Mouse (Mus musculus): ENCODE measurements around the gene Tnp2.
"Not testable (repeated sequence)": the region's sequence is repeated elsewhere in the genome, so short reads cannot be mapped to it uniquely, and the experiment has no call there.

Tnp2 gene

GRCm38 (mm10) chr16:10788271-10788670 is at the start of gene Tnp2:
TSS of gene Tnp2 (minus strand) at chr16:10788660.
- no peak for DNase-seq (ENCODE audit: low spot score)

GRCm38 (mm10) chr16:10837903-10838302 is 49.4 kb upstream of the Tnp2 start:
- no peak for DNase-seq (ENCODE audit: low spot score)

DNA sequence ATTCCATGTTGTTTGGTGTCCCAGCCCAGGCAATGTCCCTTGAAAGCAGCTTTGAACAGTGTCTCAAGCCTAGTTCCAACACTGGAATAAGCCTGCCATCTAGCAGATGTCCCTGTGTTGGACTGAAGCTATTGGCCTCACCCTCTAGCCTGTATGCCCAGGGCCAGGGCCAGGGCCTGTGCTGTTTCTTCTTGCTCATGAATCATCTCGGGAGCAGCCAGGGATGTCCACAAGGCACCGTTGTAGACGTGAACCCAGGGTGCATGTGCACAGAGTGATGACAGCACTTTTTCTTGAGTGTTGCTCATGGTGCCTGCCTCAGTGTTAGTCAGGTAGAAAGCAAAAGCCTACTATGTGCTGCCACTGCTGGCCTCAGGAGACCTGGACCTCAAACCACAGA is 48.8 kb upstream of the Tnp2 start:
- DNase-seq (ENCODE audit: low spot score), result no peak

GRCm38 (mm10) chr16:10836388-10836787 is 47.9 kb upstream of the Tnp2 start:
- DNase-seq (ENCODE audit: low spot score), result no peak

- peak; percentile 37 for DNase-seq (ENCODE audit: low spot score)
These were observed 46.6 kb upstream of the Tnp2 start, which contains the start of gene Rmi2 for GRCm38 (mm10) chr16:10834911-10835587. TSS of gene Rmi2 (plus strand) at chr16:10835059.

DNA sequence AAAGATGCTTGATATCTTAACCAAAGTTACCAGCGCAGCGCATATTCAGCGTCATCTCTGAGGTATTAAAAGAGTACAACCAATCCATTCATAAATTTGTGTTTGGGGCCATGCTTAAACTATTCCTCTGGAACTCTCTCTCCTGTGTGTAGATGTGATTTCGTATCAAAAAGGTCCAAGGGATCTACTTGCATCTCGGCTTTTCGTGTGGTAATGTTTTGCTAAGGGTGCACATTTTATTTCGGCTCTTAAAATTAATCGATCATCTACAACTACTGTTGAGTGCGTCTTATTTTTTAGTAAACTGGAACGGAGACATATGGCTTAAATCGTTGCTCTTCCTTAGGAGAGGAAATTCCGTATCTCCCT is 46.1 kb upstream of the Tnp2 start:
- DNase-seq (ENCODE audit: low spot score), result no peak

- DNase-seq (ENCODE audit: low spot score), result no peak
These were observed 40.0 kb upstream of the Tnp2 start for GRCm38 (mm10) chr16:10828461-10828805.

- no peak for DNase-seq (ENCODE audit: low spot score)
These were observed 39.5 kb upstream of the Tnp2 start for GRCm38 (mm10) chr16:10827766-10828460.

DNA sequence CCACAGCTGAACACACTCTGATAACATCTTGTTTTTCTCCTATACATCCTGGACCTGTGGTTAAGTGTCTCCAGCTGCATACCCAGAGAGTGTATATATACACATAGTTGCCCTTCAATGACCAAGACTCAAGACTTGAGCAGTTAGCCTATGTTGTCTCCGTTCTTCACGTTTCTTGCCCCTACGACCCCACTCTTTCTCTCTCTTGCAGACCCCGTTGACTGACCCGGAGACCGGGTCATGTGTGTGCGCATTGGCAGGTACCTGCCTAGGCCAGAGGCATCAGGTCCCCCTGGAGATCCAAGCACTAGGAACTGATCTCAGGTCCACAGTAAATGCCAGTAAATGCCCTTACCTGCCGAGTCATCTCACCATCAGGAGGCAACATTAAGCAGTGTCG is 38.8 kb upstream of the Tnp2 start:
- no peak for DNase-seq (ENCODE audit: low spot score)

DNA sequence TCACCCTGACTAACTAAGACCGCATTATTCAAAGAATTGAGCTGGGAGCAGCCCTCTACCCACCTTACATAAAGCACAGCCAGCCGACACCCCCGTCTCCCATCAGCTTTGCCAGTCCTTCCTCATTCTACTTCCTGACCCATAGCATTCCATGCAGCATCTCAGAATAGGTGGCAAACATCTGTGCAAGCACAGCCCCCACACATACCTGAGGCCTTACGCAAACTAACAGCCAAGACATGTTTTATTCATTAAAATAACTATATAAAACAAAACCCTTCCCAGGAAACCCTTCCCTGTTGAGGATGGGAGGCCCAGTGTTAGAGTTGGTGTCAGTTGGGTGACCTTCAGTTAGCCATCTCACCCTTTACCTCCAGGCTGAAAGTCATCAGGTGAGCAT is 37.4 kb upstream of the Tnp2 start:
- no peak for DNase-seq (ENCODE audit: low spot score)

GRCm38 (mm10) chr16:10824536-10824935 is 36.1 kb upstream of the Tnp2 start:
- DNase-seq (ENCODE audit: low spot score), result no peak

GRCm38 (mm10) chr16:10821387-10821786 is 32.9 kb upstream of the Tnp2 start:
- no peak for DNase-seq (ENCODE audit: low spot score)

GRCm38 (mm10) chr16:10819966-10820365 is 31.5 kb upstream of the Tnp2 start:
- DNase-seq (ENCODE audit: low spot score), result no peak

GRCm38 (mm10) chr16:10818579-10819135 is 30.2 kb upstream of the Tnp2 start:
- no peak for DNase-seq (ENCODE audit: low spot score)

DNA sequence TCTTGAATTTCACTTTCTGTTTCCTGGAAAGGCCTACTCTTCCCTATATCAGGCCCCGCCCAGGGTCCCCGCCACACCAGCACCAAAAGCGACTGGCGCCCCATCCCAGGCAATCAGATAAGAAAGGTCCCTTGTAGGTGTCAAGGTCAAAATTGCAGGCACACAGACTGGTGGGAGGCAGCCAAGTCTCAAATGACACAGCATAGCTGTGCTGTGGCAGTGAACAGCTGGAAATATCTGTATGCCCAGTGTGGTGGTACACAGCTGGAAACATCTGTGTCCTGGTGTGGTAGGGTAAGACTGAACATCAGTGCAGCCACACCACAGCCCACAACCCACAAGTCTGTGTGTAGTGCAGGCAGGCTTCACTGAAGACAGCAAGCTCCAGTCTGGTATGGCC is 26.4 kb upstream of the Tnp2 start:
- no peak for DNase-seq (ENCODE audit: low spot score)

DNA sequence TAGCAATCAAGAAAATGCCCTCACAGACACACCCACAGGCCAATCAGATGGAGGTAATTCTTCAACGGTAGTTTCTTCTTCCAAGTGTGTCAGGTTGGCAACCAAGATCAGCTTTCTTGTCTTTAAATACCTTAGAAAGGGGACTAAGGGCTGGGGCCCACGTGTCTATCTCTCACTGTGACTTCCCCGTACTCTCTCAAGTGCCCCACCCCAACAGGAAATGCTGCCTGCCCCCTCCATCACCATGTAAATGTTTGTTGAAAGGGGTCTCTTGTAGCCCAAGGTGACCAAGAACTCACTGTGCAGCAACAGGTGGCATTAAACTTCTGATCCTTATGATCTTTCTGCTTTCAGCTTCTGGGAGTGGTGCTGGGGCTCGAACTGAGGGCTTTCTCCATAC is 25.3 kb upstream of the Tnp2 start:
- no peak for DNase-seq (ENCODE audit: low spot score)

DNA sequence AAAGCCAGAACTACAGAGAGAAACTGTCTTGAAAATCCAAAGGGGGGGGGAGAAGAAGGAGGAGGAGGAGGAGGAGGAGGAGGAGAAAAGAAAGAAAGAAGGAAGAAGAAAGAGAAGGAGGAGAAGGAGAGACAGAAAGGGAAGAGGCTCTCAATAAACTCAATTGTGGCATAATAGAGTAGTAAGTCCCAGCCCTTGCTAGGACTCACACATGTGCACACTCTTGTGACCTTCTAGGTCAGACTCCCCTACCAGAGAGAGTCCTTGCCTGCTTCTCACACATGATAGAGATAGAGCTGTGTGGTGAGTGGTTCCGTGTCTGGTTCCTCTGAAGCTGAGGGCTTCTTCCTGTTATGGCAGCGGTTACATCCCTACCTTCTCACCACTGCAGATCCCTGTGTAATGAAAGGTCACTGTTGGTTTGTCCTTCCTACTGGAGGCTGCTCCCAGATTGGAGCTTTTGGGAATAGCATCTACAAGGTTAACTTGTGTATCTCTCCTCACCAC is 24.5 kb upstream of the Tnp2 start, which contains the start of gene Gm11172:
Gm11172 (plus strand) TSS at position 51 of the 507 bp plus-strand sequence.
- DNase-seq (ENCODE audit: low spot score), result no peak

- no peak for DNase-seq (ENCODE audit: low spot score)
These were observed 21.9 kb upstream of the Tnp2 start for GRCm38 (mm10) chr16:10810376-10810775.

GRCm38 (mm10) chr16:10805789-10806527 is 17.5 kb upstream of the Tnp2 start, which contains the start of gene Prm1:
TSS of gene Prm1 (minus strand) at chr16:10805839.
- DNase-seq (ENCODE audit: low spot score), result no peak

DNA sequence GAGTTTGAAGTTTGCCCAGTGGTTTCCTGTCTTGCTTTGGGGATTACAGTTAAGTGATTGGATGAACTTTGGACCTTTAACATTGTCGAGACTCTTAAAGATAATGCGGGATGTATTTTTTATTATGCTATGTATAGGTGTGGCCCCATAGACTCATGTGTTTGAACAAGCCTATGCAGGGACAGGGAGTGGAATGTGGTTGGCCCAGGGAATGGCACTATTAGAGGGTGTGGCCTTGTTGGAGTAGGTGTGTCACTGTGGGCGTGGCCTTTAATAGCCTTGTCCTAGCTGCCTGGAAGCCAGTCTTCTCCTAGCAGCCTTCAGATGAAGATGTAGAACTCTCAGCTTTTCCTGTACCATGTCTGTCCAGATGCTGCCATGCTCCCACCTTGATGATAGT is 14.0 kb upstream of the Tnp2 start:
- DNase-seq (ENCODE audit: low spot score), result not testable (repeated sequence)

GRCm38 (mm10) chr16:10796034-10796433 is 7.6 kb upstream of the Tnp2 start, which contains the start of gene Prm2:
TSS of gene Prm2 (minus strand) at chr16:10796134.
- DNase-seq (ENCODE audit: low spot score), result no peak

DNA sequence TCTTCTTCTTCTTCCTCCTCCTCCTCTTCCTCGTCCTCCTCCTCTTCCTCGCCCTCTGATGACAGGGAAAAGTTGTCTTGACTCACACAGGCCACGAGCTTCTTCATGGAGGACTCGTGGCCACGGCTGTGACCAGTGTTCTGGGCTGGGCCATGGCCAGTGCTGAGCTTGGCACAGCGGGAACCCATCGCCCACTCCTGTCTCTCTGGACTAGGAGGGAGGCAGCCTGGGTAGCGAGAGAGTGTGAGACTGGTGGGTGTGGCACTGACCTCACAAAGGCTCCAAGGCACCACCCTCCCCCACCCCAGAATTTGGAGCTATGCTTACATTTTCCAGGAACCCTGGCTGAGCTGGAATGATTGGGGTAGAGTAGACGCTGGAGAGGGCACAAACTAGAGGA is 2.2 kb upstream of the Tnp2 start, which contains the start of gene Prm3:
Prm3 (minus strand) TSS at position 213 of the 400 bp plus-strand sequence.
- no peak for DNase-seq (ENCODE audit: low spot score)
